Mouse (Mus musculus) adipocyte (in vitro differentiated cells): ENCODE measurements around the gene Crkl.

Source experiments
- DNase-seq: peaks from one replicate; pipeline ENCODE4 v3.0.0-alpha.2; 2016; ENCODE audit warnings: low spot score

Crkl gene

DNA sequence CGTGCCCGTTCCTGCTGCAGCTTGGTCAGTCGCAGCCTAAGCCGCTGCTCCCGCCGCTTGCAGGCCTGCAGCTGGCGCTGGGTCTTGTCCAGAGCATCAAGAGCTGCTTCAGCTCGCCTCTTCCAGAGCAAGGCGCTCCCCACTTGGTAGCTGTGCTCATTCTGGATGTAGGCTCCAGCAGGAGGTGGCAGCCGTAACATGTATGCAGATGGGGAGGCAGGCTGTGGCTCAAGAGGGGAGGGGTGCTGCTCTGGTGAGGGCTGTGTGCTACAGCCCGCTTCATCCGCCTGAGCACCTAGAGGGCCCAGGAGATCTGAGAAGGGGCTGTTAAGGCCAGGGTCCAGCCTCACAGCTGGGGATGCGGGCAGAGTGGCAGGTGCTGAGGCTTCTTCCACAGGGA, 76.5 kb downstream of the Crkl start:
- DNase-seq, result no peak

- DNase-seq, result peak; percentile 48
These were observed 78.3 kb downstream of the Crkl start for GRCm38 (mm10) chr16:17529981-17530586.

GRCm38 (mm10) chr16:17530640-17531288, 79.0 kb downstream of the Crkl start, which contains the start of gene Thap7:
Gene Thap7 (minus strand): TSS chr16:17531136.
- peak; percentile 99 for DNase-seq

DNA sequence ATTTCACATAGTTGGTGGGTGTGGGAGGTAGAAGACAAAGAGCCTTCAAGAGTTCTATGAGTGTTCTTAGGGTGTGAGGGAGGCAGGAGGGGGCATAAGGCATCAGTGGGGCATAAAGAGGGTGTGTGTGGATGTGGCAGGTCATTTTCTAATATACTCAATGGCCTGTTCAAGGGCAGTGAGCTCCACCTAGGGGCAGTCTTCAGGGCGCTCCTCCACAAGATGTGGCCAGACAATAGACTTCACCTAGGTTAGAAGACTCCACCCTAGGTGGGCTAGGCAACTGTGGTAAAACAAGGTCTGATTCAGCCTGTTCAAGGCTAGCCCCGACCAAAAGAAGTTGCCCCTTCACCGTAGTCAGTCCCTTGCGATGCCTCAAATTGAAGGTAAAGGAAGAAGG, 80.5 kb downstream of the Crkl start:
- DNase-seq, result peak; percentile 45

DNA sequence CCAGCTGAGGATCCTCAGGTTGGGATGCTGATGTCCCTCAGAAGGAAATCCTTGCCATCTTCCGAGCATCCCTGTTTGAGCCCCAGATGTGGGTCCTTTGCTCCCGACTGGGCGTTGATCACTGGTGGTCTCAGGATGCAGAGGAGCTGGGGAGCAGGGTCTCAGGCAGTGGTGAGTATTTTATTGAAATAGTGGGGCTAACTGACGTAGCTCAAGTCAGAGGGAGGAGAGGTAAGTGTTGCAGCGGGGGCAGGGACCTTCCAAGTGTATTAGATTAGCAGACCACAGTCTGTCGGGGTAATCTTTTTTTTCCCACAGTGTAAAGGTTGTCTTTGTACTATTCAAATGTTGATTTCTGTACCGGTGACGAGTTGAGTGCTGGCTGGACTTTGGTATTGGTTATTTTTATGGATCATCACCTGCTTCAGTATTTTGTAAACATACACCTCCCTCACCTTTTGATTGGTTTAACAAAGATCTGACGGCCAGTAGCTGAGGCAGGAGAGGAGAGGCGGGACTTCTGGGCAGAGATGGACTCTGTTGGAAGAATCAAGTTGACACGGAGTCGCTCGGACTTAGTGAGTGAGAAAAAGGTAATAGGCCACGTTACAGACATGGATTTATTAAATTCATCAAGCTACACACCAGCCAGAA, 81.0 kb downstream of the Crkl start:
- no peak for DNase-seq

GRCm38 (mm10) chr16:17536584-17536983, 84.8 kb downstream of the Crkl start:
- DNase-seq, result no peak
